Mouse (Mus musculus): ENCODE measurements around the gene Aldh9a1. TPM values are rescaled to one million over a fixed set of nuclear protein-coding genes. Genes with fewer than 3 reads are reported as not detected.
"Not testable (repeated sequence)": the region's sequence is repeated elsewhere in the genome, so short reads cannot be mapped to it uniquely, and the experiment has no call there.

Aldh9a1 gene
- polyA plus RNA-seq, 1 experiment, result 73.4 TPM

GRCm38 (mm10) chr1:167342831-167343230 lies 7.0 kb upstream of the Aldh9a1 start:
- H3K9ac ChIP-seq (ENCODE audit: low read depth, poor library complexity, severe bottlenecking), result no peak overlapping the region
- no peaks in the 10 kb centered on the region for H3K36me3 ChIP-seq (ENCODE audit: control insufficient read depth, insufficient read depth, low read length, poor library complexity, severe bottlenecking)
- TF ChIP-seq EP300 (IDR thresholded peaks at IDR 0.05; ENCODE audit: insufficient read depth, low read depth, low read length), result no peak
- TF ChIP-seq CTCF (IDR thresholded peaks at IDR 0.05; ENCODE audit: low read depth, low read length), result peak; percentile 7
- no peaks in the 10 kb centered on the region for H3K4me1 ChIP-seq (ENCODE audit: control insufficient read depth, insufficient read depth, low read length)
- no peaks in the 10 kb centered on the region for H3K27me3 ChIP-seq (ENCODE audit: control insufficient read depth, insufficient read depth, low read length, poor library complexity, severe bottlenecking)
- no peak overlapping the region for H3K27ac ChIP-seq (ENCODE audit: insufficient read depth, low read length)
- no peaks in the 10 kb centered on the region for H3K9me3 ChIP-seq (replicated peaks; ENCODE audit: control insufficient read depth, insufficient read depth, low read length, poor library complexity, severe bottlenecking)
- H3K4me3 ChIP-seq (ENCODE audit: low read depth, low read length), result no peak overlapping the region

- not testable (repeated sequence) for H3K27me3 ChIP-seq (ENCODE audit: control insufficient read depth, insufficient read depth, low read length, poor library complexity, severe bottlenecking); H3K4me1 ChIP-seq (ENCODE audit: control insufficient read depth, insufficient read depth, low read length); H3K9ac ChIP-seq (ENCODE audit: low read depth, poor library complexity, severe bottlenecking); H3K36me3 ChIP-seq (ENCODE audit: control insufficient read depth, insufficient read depth, low read length, poor library complexity, severe bottlenecking); H3K9me3 ChIP-seq (replicated peaks; ENCODE audit: control insufficient read depth, insufficient read depth, low read length, poor library complexity, severe bottlenecking); H3K4me3 ChIP-seq (ENCODE audit: low read depth, low read length); H3K27ac ChIP-seq (ENCODE audit: insufficient read depth, low read length)
These were observed 3.7 kb upstream of the Aldh9a1 start for GRCm38 (mm10) chr1:167345994-167346520.

GRCm38 (mm10) chr1:167349206-167349605 lies 585 bp upstream of the Aldh9a1 start:
- H3K27ac ChIP-seq (ENCODE audit: insufficient read depth, low read length); H3K9me3 ChIP-seq (replicated peaks; ENCODE audit: control insufficient read depth, insufficient read depth, low read length, poor library complexity, severe bottlenecking); H3K4me1 ChIP-seq (ENCODE audit: control insufficient read depth, insufficient read depth, low read length); H3K36me3 ChIP-seq (ENCODE audit: control insufficient read depth, insufficient read depth, low read length, poor library complexity, severe bottlenecking); H3K4me3 ChIP-seq (ENCODE audit: low read depth, low read length); H3K27me3 ChIP-seq (ENCODE audit: control insufficient read depth, insufficient read depth, low read length, poor library complexity, severe bottlenecking): not testable (repeated sequence)
- H3K9ac ChIP-seq (ENCODE audit: low read depth, poor library complexity, severe bottlenecking), result 0 out of 2 replicates have a peak overlapping the region, but pooled peaks have one; percentile 76

DNA sequence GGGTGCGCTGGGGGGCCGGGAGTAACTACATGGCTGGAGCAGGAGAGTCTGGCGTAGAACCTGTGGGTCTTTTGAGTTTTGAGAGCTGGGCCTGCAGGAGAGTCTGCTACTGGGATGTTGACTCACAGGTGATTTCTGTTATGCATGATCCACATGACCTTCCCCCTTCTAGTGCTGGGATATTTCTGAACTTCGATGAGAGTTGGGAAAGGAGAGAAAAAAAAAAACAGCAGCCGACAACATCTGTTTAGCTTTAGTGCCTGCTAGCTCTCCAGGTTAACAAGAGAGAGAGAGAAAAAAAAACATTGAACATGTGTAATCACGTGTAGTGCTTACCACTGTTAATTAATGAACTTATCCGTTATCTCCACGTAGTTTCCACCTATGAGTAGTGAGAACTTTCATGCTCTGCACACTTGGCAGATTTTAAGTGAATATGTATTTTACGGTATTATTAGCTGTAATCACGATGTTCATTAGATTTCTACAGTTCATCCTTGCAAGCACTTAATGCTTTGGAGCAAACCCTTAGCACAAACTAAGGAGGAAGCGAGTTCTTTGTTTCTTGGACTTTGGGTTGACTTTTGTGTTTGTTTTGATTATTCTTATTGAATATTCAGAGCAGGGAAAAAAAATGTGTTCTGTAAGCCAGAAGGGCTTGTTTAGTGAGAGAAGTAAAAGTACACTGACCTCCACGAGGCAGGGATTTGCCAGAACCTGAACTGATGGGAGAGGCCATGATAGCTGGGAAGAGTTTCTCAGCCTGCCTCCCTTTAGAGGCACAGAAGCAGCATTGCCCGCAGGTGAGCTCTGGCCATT lies 1.0 kb downstream of the Aldh9a1 start:
- Histone ChIP-seq H3K9me3 (replicated peaks; ENCODE audit: control insufficient read depth, insufficient read depth, low read length, poor library complexity, severe bottlenecking) (no peaks in the 10 kb centered on the region), H3K9ac (ENCODE audit: low read depth, poor library complexity, severe bottlenecking) (peak overlapping the region; percentile 76), H3K27me3 (ENCODE audit: control insufficient read depth, insufficient read depth, low read length, poor library complexity, severe bottlenecking) (no peaks in the 10 kb centered on the region), H3K4me1 (ENCODE audit: control insufficient read depth, insufficient read depth, low read length) (no peaks in the 10 kb centered on the region), H3K36me3 (ENCODE audit: control insufficient read depth, insufficient read depth, low read length, poor library complexity, severe bottlenecking) (peaks cover 22% of the 10 kb centered on the region), H3K27ac (ENCODE audit: insufficient read depth, low read length) (no peak overlapping the region), H3K4me3 (ENCODE audit: low read depth, low read length) (peak overlapping the region; percentile 73)
- TF ChIP-seq EP300 (IDR thresholded peaks at IDR 0.05; ENCODE audit: insufficient read depth, low read depth, low read length), result no peak
- TF ChIP-seq POLR2A (IDR thresholded peaks at IDR 0.05; ENCODE audit: insufficient read depth, low read length), result no peak

- TF ChIP-seq POLR2A (IDR thresholded peaks at IDR 0.05; ENCODE audit: insufficient read depth, low read length) (no peak), CTCF (IDR thresholded peaks at IDR 0.05; ENCODE audit: low read depth, low read length) (no peak), EP300 (IDR thresholded peaks at IDR 0.05; ENCODE audit: insufficient read depth, low read depth, low read length) (no peak)
- Histone ChIP-seq H3K27ac (ENCODE audit: insufficient read depth, low read length) (no peak overlapping the region), H3K9me3 (replicated peaks; ENCODE audit: control insufficient read depth, insufficient read depth, low read length, poor library complexity, severe bottlenecking) (no peaks in the 10 kb centered on the region)
These were observed 2.6 kb downstream of the Aldh9a1 start for GRCm38 (mm10) chr1:167352403-167352802.

DNA sequence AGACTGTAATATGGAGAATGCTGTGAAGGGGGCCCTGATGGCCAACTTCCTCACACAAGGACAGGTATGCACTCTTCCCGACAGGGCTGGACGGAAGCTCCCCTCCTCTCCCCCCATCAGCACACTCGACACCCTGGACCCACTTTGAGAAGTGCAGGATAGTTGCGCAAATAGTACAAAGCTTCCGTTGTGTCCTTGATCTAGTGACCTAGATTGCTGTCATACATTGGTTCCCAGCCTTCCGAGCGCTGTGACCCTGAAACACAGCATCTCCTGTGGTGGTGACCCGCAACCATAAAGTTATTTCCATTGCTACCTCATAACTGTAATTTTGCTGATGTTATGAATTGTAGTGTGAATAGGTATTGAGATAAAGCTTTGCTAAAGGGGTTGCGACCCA lies 7.6 kb downstream of the Aldh9a1 start:
- TF ChIP-seq CTCF (IDR thresholded peaks at IDR 0.05; ENCODE audit: low read depth, low read length) (no peak), POLR2A (IDR thresholded peaks at IDR 0.05; ENCODE audit: insufficient read depth, low read length) (no peak), EP300 (IDR thresholded peaks at IDR 0.05; ENCODE audit: insufficient read depth, low read depth, low read length) (no peak)
- no peak overlapping the region for H3K9ac ChIP-seq (ENCODE audit: low read depth, poor library complexity, severe bottlenecking)
- H3K9me3 ChIP-seq (replicated peaks; ENCODE audit: control insufficient read depth, insufficient read depth, low read length, poor library complexity, severe bottlenecking), result no peaks in the 10 kb centered on the region
- H3K27ac ChIP-seq (ENCODE audit: insufficient read depth, low read length), result no peak overlapping the region
- peaks cover 65% of the 10 kb centered on the region for H3K36me3 ChIP-seq (ENCODE audit: control insufficient read depth, insufficient read depth, low read length, poor library complexity, severe bottlenecking)
- H3K4me1 ChIP-seq (ENCODE audit: control insufficient read depth, insufficient read depth, low read length), result no peaks in the 10 kb centered on the region
- H3K4me3 ChIP-seq (ENCODE audit: low read depth, low read length), result no peak overlapping the region
- H3K27me3 ChIP-seq (ENCODE audit: control insufficient read depth, insufficient read depth, low read length, poor library complexity, severe bottlenecking), result no peaks in the 10 kb centered on the region

More at GRCm38 (mm10) chr1:167352403-167352802, 2.6 kb downstream of the Aldh9a1 start:
- no peak overlapping the region for H3K4me3 ChIP-seq (ENCODE audit: low read depth, low read length)
- no peak overlapping the region for H3K9ac ChIP-seq (ENCODE audit: low read depth, poor library complexity, severe bottlenecking)
- H3K27me3 ChIP-seq (ENCODE audit: control insufficient read depth, insufficient read depth, low read length, poor library complexity, severe bottlenecking), result no peaks in the 10 kb centered on the region
- no peaks in the 10 kb centered on the region for H3K4me1 ChIP-seq (ENCODE audit: control insufficient read depth, insufficient read depth, low read length)
- peaks cover 37% of the 10 kb centered on the region for H3K36me3 ChIP-seq (ENCODE audit: control insufficient read depth, insufficient read depth, low read length, poor library complexity, severe bottlenecking)
